Mouse (Mus musculus): ENCODE data around the gene Fgf18.

Fgf18 gene

DNA sequence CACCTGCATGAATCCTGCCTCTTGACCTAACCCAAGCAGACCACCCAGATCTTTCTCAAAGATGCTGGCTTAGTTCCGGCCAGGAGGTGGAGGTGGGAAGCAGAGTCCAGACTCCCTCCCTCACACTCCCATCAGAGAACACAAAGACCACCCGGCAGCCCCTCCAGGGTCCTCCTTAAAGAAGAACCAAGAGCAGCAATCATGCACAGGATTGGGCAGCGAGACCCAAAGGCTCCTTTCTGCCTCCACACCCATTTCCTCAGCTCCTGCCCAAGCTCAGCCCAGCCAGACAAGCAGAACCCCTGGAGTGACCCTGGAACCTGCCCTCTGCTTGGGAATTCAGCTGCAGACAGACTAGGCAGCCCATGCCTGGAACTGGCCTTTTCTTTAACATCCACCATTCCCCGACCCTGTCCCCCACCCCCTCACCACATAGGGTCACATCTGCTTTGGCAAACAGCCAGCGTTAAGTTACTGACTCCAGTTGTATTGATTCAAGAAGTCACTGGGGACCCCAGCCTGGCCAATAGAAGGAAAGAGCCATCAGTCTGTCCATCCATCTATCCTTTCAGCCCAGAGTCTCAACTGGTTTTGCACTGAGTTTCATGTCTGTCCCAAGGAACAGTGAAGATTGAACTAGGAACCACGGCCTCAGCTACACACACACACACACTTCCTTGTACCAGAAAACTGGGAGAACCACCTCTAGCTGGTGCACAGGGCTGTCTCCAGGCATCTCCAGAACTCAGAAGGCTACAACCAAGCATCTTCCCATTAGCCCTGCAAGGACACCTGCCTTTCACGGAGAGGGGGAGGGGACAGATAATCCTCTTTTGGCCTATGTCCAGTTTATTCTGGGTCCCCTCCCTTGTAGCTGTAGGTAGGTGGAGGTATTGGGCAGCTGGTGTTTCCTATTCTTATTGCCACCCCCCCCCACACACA lies 1.7 kb downstream of the Fgf18 start:
- DNase-seq (ENCODE audit: low read depth, low spot score): no peak
- no peaks in the 10 kb centered on the region for H3K27me3 ChIP-seq (ENCODE audit: control insufficient read depth, insufficient read depth, low read length, poor library complexity, severe bottlenecking)
- no peaks in the 10 kb centered on the region for H3K36me3 ChIP-seq (ENCODE audit: control insufficient read depth, insufficient read depth, low read length, poor library complexity, severe bottlenecking)

DNA sequence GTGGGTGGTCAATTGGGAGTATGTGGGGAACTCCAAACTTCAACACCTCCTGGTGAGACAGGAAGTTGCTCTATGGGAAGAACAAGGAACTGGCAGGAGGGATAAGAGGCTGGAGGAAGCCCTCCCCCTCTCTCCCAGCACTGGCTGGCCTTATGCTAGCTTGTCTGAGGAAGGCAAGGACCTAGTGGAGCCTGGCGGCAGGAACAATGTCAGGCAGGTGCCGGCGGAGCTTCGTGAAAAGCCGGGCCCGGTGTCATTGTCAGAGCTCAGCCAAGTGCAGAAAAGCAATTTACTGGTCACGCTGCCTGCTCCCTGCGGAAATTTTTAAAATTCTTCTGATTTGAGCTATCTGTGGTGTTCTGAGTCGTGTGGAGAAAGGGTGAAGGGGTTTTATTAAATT lies 3.3 kb downstream of the Fgf18 start:
- H3K36me3 ChIP-seq (ENCODE audit: control insufficient read depth, insufficient read depth, low read length, poor library complexity, severe bottlenecking): no peaks in the 10 kb centered on the region
- DNase-seq (ENCODE audit: low read depth, low spot score): no peak
- no peaks in the 10 kb centered on the region for H3K27me3 ChIP-seq (ENCODE audit: control insufficient read depth, insufficient read depth, low read length, poor library complexity, severe bottlenecking)

DNA sequence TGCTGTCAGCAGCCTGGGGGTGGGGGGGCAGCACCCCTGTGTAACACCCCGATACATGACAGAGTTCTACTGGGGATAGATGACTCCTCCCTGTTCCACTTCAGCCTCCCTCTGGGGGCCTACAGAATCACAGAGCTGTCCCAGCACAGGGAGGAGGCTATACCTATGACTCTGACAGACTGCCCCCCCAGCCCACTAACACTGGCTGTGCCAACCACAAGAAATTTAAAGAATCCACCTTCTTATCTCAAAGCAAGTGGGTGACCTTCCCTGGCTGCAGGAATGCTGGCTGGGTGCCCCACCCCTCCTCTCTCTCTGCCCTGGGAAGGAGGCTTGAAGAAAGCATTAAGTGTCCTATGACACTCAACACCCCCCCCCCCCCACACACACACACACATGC lies 4.4 kb downstream of the Fgf18 start:
- no peaks in the 10 kb centered on the region for H3K27me3 ChIP-seq (ENCODE audit: control insufficient read depth, insufficient read depth, low read length, poor library complexity, severe bottlenecking)
- no peak for DNase-seq (ENCODE audit: low read depth, low spot score)

GRCm38 (mm10) chr11:33140111-33140460 lies 7.1 kb downstream of the Fgf18 start:
- H3K27me3 ChIP-seq (ENCODE audit: control insufficient read depth, insufficient read depth, low read length, poor library complexity, severe bottlenecking): no peaks in the 10 kb centered on the region
- no peak for DNase-seq (ENCODE audit: low read depth, low spot score)
- no peaks in the 10 kb centered on the region for H3K36me3 ChIP-seq (ENCODE audit: control insufficient read depth, insufficient read depth, low read length, poor library complexity, severe bottlenecking)

More for the DNA sequence above, 4.4 kb downstream of the Fgf18 start:
- H3K36me3 ChIP-seq (ENCODE audit: control insufficient read depth, insufficient read depth, low read length, poor library complexity, severe bottlenecking): no peaks in the 10 kb centered on the region

- DNase-seq (ENCODE audit: low read depth, low spot score): no peak
- Histone ChIP-seq H3K27me3 (ENCODE audit: control insufficient read depth, insufficient read depth, low read length, poor library complexity, severe bottlenecking) (no peaks in the 10 kb centered on the region), H3K36me3 (ENCODE audit: control insufficient read depth, insufficient read depth, low read length, poor library complexity, severe bottlenecking) (no peaks in the 10 kb centered on the region)
Measured at GRCm38 (mm10) chr11:33139458-33140110, 7.6 kb downstream of the Fgf18 start.

DNA sequence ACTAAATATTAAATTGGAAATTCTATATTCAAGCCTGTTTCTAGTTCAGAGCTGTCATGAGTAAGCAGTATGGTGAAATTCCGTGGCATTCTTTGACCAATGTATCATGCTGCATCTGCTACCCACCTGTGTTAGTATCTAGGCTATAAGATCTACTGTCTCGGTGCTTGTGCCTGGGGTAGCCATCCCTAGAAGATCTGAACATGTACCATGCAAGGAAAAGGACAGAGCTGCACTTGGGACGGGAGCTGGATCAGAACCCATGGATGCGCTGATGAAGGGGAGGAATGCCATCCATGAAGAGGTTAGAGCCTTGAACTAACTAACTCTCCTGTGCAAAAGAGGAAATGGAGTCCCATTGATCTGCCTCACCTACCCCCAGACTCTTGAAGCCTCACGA lies 8.5 kb downstream of the Fgf18 start:
- DNase-seq (ENCODE audit: low read depth, low spot score): no peak
- Histone ChIP-seq H3K36me3 (ENCODE audit: control insufficient read depth, insufficient read depth, low read length, poor library complexity, severe bottlenecking) (no peaks in the 10 kb centered on the region), H3K27me3 (ENCODE audit: control insufficient read depth, insufficient read depth, low read length, poor library complexity, severe bottlenecking) (no peaks in the 10 kb centered on the region)

- no peaks in the 10 kb centered on the region for H3K27me3 ChIP-seq (ENCODE audit: control insufficient read depth, insufficient read depth, low read length, poor library complexity, severe bottlenecking)
- H3K36me3 ChIP-seq (ENCODE audit: control insufficient read depth, insufficient read depth, low read length, poor library complexity, severe bottlenecking): no peaks in the 10 kb centered on the region
- DNase-seq (ENCODE audit: low read depth, low spot score): no peak
Measured at GRCm38 (mm10) chr11:33134391-33134986, 12.7 kb downstream of the Fgf18 start.

GRCm38 (mm10) chr11:33132619-33133338 lies 14.4 kb downstream of the Fgf18 start:
- no peak for DNase-seq (ENCODE audit: low read depth, low spot score)
- H3K27me3 ChIP-seq (ENCODE audit: control insufficient read depth, insufficient read depth, low read length, poor library complexity, severe bottlenecking): no peaks in the 10 kb centered on the region
- H3K36me3 ChIP-seq (ENCODE audit: control insufficient read depth, insufficient read depth, low read length, poor library complexity, severe bottlenecking): no peaks in the 10 kb centered on the region

DNA sequence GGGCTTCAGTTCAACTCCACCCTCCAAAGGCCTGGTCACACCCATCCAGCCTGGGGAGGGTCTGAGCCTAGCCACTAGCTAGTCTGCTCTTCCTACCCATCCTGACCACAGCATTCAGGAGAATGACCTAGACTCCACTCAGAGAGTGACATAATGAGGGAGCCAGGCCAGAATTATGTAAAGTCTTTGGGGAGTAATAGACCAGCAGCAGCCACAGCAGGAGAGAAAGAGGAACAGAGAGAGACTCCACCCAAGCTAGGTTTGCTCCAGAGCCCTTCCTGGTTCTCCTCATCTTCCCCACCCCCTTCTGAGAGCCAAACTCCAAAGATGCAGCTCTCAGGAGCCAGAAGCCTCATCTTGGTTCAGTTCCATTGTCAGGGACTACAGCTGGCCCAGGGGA lies 20.1 kb downstream of the Fgf18 start:
- no peak for DNase-seq (ENCODE audit: low read depth, low spot score)
- no peaks in the 10 kb centered on the region; the same call in 1 of the 2 replicates for H3K27me3 ChIP-seq (ENCODE audit: control insufficient read depth, insufficient read depth, low read length, poor library complexity, severe bottlenecking)
- no peaks in the 10 kb centered on the region for H3K36me3 ChIP-seq (ENCODE audit: control insufficient read depth, insufficient read depth, low read length, poor library complexity, severe bottlenecking)

DNA sequence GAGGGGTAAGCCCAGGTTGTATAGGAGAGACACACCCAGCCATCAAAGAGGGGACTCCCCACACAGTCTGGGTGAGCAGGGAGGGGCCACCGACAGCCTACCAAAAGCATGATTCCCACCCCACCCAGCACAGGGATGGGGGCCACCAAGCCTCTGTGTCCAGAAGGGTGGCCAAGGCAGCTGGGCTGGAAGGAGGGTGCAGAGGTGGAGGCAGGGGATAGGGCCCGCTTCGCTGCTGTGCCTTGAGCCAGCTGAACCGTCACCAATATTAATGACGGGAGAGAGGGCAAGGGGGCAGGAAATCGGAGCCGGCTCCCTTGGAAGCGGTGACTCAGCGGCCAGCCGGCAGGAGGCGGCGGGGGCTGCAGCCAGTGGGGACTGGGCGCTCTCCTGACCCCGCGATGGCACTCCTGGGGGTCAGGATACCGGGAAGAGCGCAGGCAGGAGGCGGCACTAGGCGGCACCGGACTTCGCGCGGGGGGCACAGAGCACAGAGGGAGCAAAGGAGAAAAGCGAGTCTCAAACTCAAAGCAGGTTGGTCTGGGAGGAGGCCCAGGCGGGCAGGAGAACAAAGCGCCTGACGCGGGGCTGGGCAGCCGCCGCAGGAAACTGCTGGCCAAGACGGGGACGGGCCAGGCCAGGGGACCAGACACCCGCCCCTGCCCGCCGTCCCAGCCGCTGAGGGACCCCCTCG lies 24.5 kb downstream of the Fgf18 start:
- DNase-seq (ENCODE audit: low read depth, low spot score): no peak
- Histone ChIP-seq H3K27me3 (ENCODE audit: control insufficient read depth, insufficient read depth, low read length, poor library complexity, severe bottlenecking) (no peaks in the 10 kb centered on the region; the same call in 1 of the 2 replicates), H3K36me3 (ENCODE audit: control insufficient read depth, insufficient read depth, low read length, poor library complexity, severe bottlenecking) (no peaks in the 10 kb centered on the region)

DNA sequence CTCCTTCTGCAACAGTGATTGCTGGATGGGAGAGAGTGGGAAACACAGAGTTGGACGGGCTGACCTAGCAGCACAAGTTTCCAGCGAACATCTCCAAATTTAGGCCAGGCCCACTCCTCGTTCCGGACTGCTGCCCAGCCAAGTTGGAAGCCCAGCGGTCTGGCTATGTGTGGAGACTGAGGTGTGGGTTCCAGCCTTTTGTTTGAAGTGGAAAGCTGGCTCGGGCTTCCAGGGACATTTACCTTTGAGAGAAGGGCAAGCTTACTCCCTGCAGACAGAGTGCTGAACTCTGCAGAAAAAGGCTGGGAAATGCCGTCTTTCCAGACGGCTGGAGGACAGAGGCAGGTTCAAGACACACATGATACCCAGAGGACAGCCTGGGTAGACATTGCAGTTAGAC lies 27.6 kb downstream of the Fgf18 start:
- Histone ChIP-seq H3K36me3 (ENCODE audit: control insufficient read depth, insufficient read depth, low read length, poor library complexity, severe bottlenecking) (no peaks in the 10 kb centered on the region), H3K27me3 (ENCODE audit: control insufficient read depth, insufficient read depth, low read length, poor library complexity, severe bottlenecking) (no peaks in the 10 kb centered on the region; the same call in none of the 2 replicates)
- DNase-seq (ENCODE audit: low read depth, low spot score): no peak

DNA sequence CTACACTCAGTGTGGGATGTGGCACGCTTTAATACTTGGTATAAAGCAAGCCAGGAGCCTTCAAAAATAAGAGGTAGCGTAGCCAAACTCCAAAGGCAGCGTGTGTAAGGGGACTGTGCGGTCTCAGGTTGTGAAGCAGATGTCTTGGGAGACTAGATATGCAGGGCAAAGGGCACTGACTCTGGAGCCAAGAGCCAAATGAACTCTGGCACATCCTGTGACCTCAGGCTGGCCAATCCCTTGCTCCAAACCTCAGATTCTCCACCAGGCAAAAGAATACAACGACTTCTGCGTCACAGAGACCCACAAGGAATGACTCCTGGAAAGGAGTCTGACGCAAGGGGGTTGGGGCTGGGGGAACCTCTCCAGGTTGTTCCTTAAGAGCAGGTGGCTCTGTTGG lies 28.1 kb downstream of the Fgf18 start:
- no peak for DNase-seq (ENCODE audit: low read depth, low spot score)
- H3K36me3 ChIP-seq (ENCODE audit: control insufficient read depth, insufficient read depth, low read length, poor library complexity, severe bottlenecking): no peaks in the 10 kb centered on the region
- no peaks in the 10 kb centered on the region; the same call in none of the 2 replicates for H3K27me3 ChIP-seq (ENCODE audit: control insufficient read depth, insufficient read depth, low read length, poor library complexity, severe bottlenecking)

DNA sequence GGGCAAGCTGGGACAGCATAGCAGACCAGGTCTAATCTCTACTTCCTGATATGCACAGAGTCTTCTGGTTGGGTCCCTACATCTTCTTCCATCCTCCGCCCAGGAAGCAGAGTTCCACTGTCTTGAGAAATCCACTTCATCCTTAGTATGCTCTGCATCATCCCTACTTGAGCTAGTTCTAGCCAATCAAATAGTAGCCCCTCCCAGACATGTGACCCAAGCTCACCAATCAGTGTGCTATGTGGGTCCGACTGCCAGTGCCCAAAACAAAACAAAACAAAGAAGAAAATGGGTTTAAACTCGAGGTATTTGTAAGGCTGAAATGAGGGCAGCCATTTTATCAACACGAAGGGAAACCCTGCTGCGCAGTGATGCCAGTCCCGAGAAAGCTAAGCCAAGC lies 28.7 kb downstream of the Fgf18 start:
- Histone ChIP-seq H3K36me3 (ENCODE audit: control insufficient read depth, insufficient read depth, low read length, poor library complexity, severe bottlenecking) (no peaks in the 10 kb centered on the region), H3K27me3 (ENCODE audit: control insufficient read depth, insufficient read depth, low read length, poor library complexity, severe bottlenecking) (no peaks in the 10 kb centered on the region; the same call in none of the 2 replicates)
- DNase-seq (ENCODE audit: low read depth, low spot score): no peak

GRCm38 (mm10) chr11:33115796-33116195 lies 31.4 kb downstream of the Fgf18 start:
- no peak for DNase-seq (ENCODE audit: low read depth, low spot score)
- Histone ChIP-seq H3K36me3 (ENCODE audit: control insufficient read depth, insufficient read depth, low read length, poor library complexity, severe bottlenecking) (no peaks in the 10 kb centered on the region), H3K27me3 (ENCODE audit: control insufficient read depth, insufficient read depth, low read length, poor library complexity, severe bottlenecking) (no peaks in the 10 kb centered on the region; the same call in 1 of the 2 replicates)
